Comparison of ENCODE assay signal across 9 mouse cellular contexts in genomic region chr16:23984183-23984582, GRCm38 (mm10). TPM values are rescaled to one million over a fixed set of nuclear protein-coding genes. Genes with fewer than 3 reads are reported as not detected.
A peak's percentile ranks its signal among the peaks of the same experiment; 100 is the strongest.
DNase-seq lines count a peak whose midpoint lies in the region; ATAC-seq lines count a peak whose summit lies in the region.
"Had no signal": no experiment of that assay in that cellular context is flagged by ENCODE, and none has a peak within 500 bp of the region (broad histone marks: within the 10 kb centered on the region; RNA-seq: fewer than 3 reads in every experiment).

No protein-coding gene starts in this region.

- peak overlapping the region; percentile 55 for H3K4me2 ChIP-seq in hindbrain, embryonic 11.5 days (replicated peaks; ENCODE audit: low read depth, low read length)
- peak overlapping the region; percentile 96 for H3K4me2 ChIP-seq in lung, embryonic 15.5 days

- peaks cover 52% of the 10 kb centered on the region for H3K27me3 ChIP-seq in hindbrain, embryonic 11.5 days (ENCODE audit: control insufficient read depth, insufficient read depth, low read length)
- peaks cover 27% of the 10 kb centered on the region for H3K27me3 ChIP-seq in lung, embryonic 15.5 days

- peaks cover 6% of the 10 kb centered on the region for H3K4me1 ChIP-seq in hindbrain, embryonic 11.5 days (replicated peaks; ENCODE audit: control insufficient read depth, insufficient read depth, low read length)
- H3K4me1 ChIP-seq in lung, embryonic 15.5 days, result peaks cover 50% of the 10 kb centered on the region

- no peak overlapping the region for H3K9ac ChIP-seq in hindbrain, embryonic 11.5 days (ENCODE audit: low read depth, low read length)
- H3K9ac ChIP-seq in lung, embryonic 15.5 days, result peak overlapping the region; percentile 40; the same call in 1 of the 2 replicates

- H3K9me3 ChIP-seq in hindbrain, embryonic 11.5 days (ENCODE audit: control insufficient read depth, low read length), result no peaks in the 10 kb centered on the region
- H3K9me3 ChIP-seq in lung, embryonic 15.5 days, result no peaks in the 10 kb centered on the region

- H3K4me3 ChIP-seq in hindbrain, embryonic 11.5 days (ENCODE audit: low read depth, low read length), result peak overlapping the region; percentile 31; the same call in 1 of the 2 replicates
- H3K4me3 ChIP-seq in lung, embryonic 15.5 days, result peak overlapping the region; percentile 45

- no peaks in the 10 kb centered on the region for H3K36me3 ChIP-seq in hindbrain, embryonic 11.5 days (ENCODE audit: control insufficient read depth, insufficient read depth, low read length)
- no peaks in the 10 kb centered on the region for H3K36me3 ChIP-seq in lung, embryonic 15.5 days

- WGBS in hindbrain, embryonic 11.5 days, result 1% methylated on average over 22 of the region's 22 CpGs
- WGBS in lung, embryonic 15.5 days, result 1% methylated on average over 22 of the region's 22 CpGs

- no peak overlapping the region for H3K27ac ChIP-seq in hindbrain, embryonic 11.5 days (ENCODE audit: low read depth, low read length)
- no peak overlapping the region for H3K27ac ChIP-seq in lung, embryonic 15.5 days

- DNase-seq in MN1 (ENCODE audit: low spot score), result peak; percentile 17
- peak; percentile 90 for DNase-seq in cerebellum, adult 9-11 months
- peak; percentile 67 to 87 for DNase-seq in frontal cortex, postnatal 10 days (ENCODE audit: low spot score in 2 of 2)
- DNase-seq in hindbrain, embryonic 11.5 days (ENCODE audit: low spot score), result peak; percentile 93
- peak; percentile 84 for DNase-seq in layer of hippocampus, adult 9-10 months (ENCODE audit: low spot score)
- peak; percentile 79 for DNase-seq in testis, postnatal 14 days (ENCODE audit: low spot score)

- ATAC-seq in hindbrain, embryonic 11.5 days (ENCODE audit: low FRiP score), result peak; percentile 62
- ATAC-seq in lung, embryonic 15.5 days (ENCODE audit: borderline replicate concordance, extremely low read depth, low FRiP score, low TSS enrichment), result peak; percentile 35; the same call in 1 of the 2 replicates
- ATAC-seq in neutrophil, adult 5-6 weeks (ENCODE audit: extremely low read depth, insufficient number of reproducible peaks, low FRiP score, poor library complexity, severe bottlenecking), result peak; percentile 59

RNA-seq across cellular contexts. Expression of gene Gm37419, which starts 4.1 kb away (rescaled TPM):
- polyA plus RNA-seq in hindbrain, embryonic 11.5 days (2014; fragmentation: Nextera tagmentation; extraction: Ambion mirVana), result not detected in 2 replicates
- not detected in 2 replicates for polyA plus RNA-seq in lung, embryonic 15.5 days (2015; fragmentation: Nextera tagmentation; extraction: Ambion mirVana)
- not detected in 2 replicates for total RNA-seq in neutrophil, adult 5-6 weeks (2017)
- polyA plus RNA-seq: gonadal fat pad, adult 2 months had no signal

RNA-seq across cellular contexts. Expression of gene Bcl6, which starts 4.5 kb away (rescaled TPM):
- polyA plus RNA-seq in hindbrain, embryonic 11.5 days (2014; fragmentation: Nextera tagmentation; extraction: Ambion mirVana), result 0.06 and 0.11 TPM in 2 replicates
- polyA plus RNA-seq in lung, embryonic 15.5 days (2015; fragmentation: Nextera tagmentation; extraction: Ambion mirVana), result 1.7 TPM in 2 replicates
- total RNA-seq in neutrophil, adult 5-6 weeks (2017), result 100 and 112 TPM in 2 replicates

RNA-seq across cellular contexts. Expression of gene Rtp2, which starts 52.0 kb away (rescaled TPM):
- not detected in 2 replicates for polyA plus RNA-seq in hindbrain, embryonic 11.5 days (2014; fragmentation: Nextera tagmentation; extraction: Ambion mirVana)
- not detected in 2 replicates for polyA plus RNA-seq in lung, embryonic 15.5 days (2015; fragmentation: Nextera tagmentation; extraction: Ambion mirVana)
- not detected in 2 replicates for total RNA-seq in neutrophil, adult 5-6 weeks (2017)
- polyA plus RNA-seq: gonadal fat pad, adult 2 months had no signal

Comparison
In these comparisons a context has a peak if more than half of its experiments do, and no peak if none do; other contexts are left out.
1. DNase-seq: peak in every context shown above with its lines; median percentile 93 in hindbrain, embryonic 11.5 days; 90 in cerebellum, adult 9-11 months; 84 in layer of hippocampus, adult 9-10 months; 79 in testis, postnatal 14 days; 77 in frontal cortex, postnatal 10 days; 17 in MN1.